Mouse (Mus musculus): ENCODE results near the gene Dtnbp1. TPM values are rescaled to one million over a fixed set of nuclear protein-coding genes. Genes with fewer than 3 reads are reported as not detected.

Gene Dtnbp1
- polyA plus RNA-seq, 1 experiment from 2014 or later, result 129 TPM

DNA sequence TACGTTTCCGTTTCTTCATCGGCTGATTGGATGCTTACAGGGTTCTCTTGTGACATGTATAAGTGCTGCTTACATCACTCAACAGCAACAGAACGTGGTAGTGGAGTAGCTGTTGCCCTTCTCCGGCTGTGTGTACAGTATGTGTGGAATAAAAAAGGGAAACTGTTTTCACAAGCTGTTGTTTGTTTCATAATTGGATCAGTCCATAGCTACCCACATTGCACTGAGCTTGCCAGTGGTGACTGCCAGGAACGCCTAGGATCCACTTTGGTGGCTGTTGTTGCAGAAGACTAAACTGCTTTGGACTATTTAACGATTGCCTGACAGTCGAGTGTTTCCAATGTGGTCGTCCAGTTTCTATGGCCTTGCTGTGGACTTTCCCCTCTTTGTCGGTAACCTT is 80.9 kb downstream of the Dtnbp1 start:
- H3K4me2 ChIP-seq (replicated peaks), result no peak overlapping the region
- DNase-seq (ENCODE audit: low spot score) (no peak), ATAC-seq (ENCODE audit: low FRiP score) (no peak)
- H3K4me3 ChIP-seq (replicated peaks; ENCODE audit: low read length), result no peak overlapping the region
- peaks cover 98% of the 10 kb centered on the region for H3K36me3 ChIP-seq (replicated peaks; ENCODE audit: control insufficient read depth, insufficient read depth)
- H3K27ac ChIP-seq, result no peak overlapping the region
- H3K27me3 ChIP-seq (ENCODE audit: control insufficient read depth, insufficient read depth, low read length), result no peaks in the 10 kb centered on the region
- no peaks in the 10 kb centered on the region for H3K4me1 ChIP-seq (replicated peaks; ENCODE audit: control insufficient read depth, insufficient read depth, low read length)
- no peaks in the 10 kb centered on the region for H3K9me3 ChIP-seq (ENCODE audit: control insufficient read depth, low read length)
- no peak overlapping the region for H3K9ac ChIP-seq
- 79% methylated on average over 10 of the region's 10 CpGs for WGBS

- Histone ChIP-seq H3K9me3 (ENCODE audit: control insufficient read depth, low read length) (no peaks in the 10 kb centered on the region), H3K27me3 (ENCODE audit: control insufficient read depth, insufficient read depth, low read length) (no peaks in the 10 kb centered on the region), H3K4me2 (replicated peaks) (no peak overlapping the region), H3K36me3 (replicated peaks; ENCODE audit: control insufficient read depth, insufficient read depth) (peaks cover 99% of the 10 kb centered on the region), H3K27ac (no peak overlapping the region), H3K4me1 (replicated peaks; ENCODE audit: control insufficient read depth, insufficient read depth, low read length) (no peaks in the 10 kb centered on the region), H3K9ac (no peak overlapping the region), H3K4me3 (replicated peaks; ENCODE audit: low read length) (no peak overlapping the region)
- WGBS, result 88% methylated on average over 2 of the region's 2 CpGs
- ATAC-seq (ENCODE audit: low FRiP score) (no peak), DNase-seq (ENCODE audit: low spot score) (no peak)
Measured at GRCm38 (mm10) chr13:44918269-44918668, 83.7 kb downstream of the Dtnbp1 start.

DNA sequence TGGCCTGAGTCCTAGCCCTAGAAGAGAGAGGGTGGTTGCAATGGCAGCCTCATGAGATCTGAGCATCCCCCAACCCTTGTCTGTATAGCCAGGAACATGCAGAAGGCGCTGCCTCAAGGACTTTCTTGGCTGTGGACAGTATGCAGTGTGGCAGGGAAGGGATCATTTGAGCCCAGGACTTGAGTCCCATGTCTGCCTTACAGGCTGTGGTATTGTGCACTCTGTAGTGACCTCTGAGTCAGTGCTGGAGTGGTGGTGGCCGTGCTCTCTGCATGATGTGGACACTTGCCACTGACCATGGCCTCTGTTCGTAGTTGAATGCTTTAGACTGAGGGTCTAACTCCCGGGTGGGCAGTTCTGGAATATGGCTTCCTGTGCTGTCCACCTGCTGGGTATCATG is 84.7 kb downstream of the Dtnbp1 start:
- ATAC-seq (ENCODE audit: low FRiP score) (no peak), DNase-seq (ENCODE audit: low spot score) (no peak)
- H3K4me1 ChIP-seq (replicated peaks; ENCODE audit: control insufficient read depth, insufficient read depth, low read length), result 0 out of 2 replicates have a peak, but pooled peaks cover 2% of the 10 kb centered on the region
- over 99% methylated on average over 4 of the region's 4 CpGs for WGBS
- H3K4me3 ChIP-seq (replicated peaks; ENCODE audit: low read length), result no peak overlapping the region
- H3K36me3 ChIP-seq (replicated peaks; ENCODE audit: control insufficient read depth, insufficient read depth), result peaks cover 99% of the 10 kb centered on the region
- H3K9me3 ChIP-seq (ENCODE audit: control insufficient read depth, low read length), result no peaks in the 10 kb centered on the region
- no peak overlapping the region for H3K27ac ChIP-seq
- no peaks in the 10 kb centered on the region for H3K27me3 ChIP-seq (ENCODE audit: control insufficient read depth, insufficient read depth, low read length)
- H3K9ac ChIP-seq, result no peak overlapping the region
- H3K4me2 ChIP-seq (replicated peaks), result no peak overlapping the region

DNA sequence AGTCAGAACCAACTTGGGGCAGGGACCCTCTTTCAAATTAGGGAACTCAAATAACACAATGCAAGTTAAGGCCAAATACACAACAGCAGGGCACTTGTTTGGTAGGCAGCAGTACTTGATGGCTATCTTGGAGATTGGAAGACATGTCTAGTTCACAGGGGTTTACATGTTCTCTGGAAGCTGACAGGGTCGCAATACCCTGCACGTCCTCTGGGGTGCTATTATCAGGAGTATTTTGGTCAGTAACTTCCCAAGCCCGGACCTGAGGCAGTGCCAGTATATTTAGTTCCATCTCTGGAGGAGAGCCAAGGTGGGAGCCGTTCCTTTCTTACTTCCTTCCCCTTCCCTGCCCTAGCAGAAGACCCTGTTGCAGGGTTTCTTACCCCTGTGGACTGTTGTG is 86.0 kb downstream of the Dtnbp1 start:
- H3K27me3 ChIP-seq (ENCODE audit: control insufficient read depth, insufficient read depth, low read length), result no peaks in the 10 kb centered on the region
- no peak for ATAC-seq (ENCODE audit: low FRiP score)
- no peak overlapping the region for H3K9ac ChIP-seq
- H3K36me3 ChIP-seq (replicated peaks; ENCODE audit: control insufficient read depth, insufficient read depth), result peaks cover 97% of the 10 kb centered on the region
- H3K4me2 ChIP-seq (replicated peaks), result no peak overlapping the region
- H3K27ac ChIP-seq, result no peak overlapping the region
- no peak overlapping the region for H3K4me3 ChIP-seq (replicated peaks; ENCODE audit: low read length)
- no peaks in the 10 kb centered on the region for H3K9me3 ChIP-seq (ENCODE audit: control insufficient read depth, low read length)
- 0 out of 2 replicates have a peak, but pooled peaks cover 3% of the 10 kb centered on the region for H3K4me1 ChIP-seq (replicated peaks; ENCODE audit: control insufficient read depth, insufficient read depth, low read length)
- 72% methylated on average over 4 of the region's 4 CpGs for WGBS
- DNase-seq (ENCODE audit: low spot score), result no peak

GRCm38 (mm10) chr13:44915382-44915781 is 86.6 kb downstream of the Dtnbp1 start:
- no peak for DNase-seq (ENCODE audit: low spot score)
- no peak overlapping the region for H3K4me2 ChIP-seq (replicated peaks)
- H3K36me3 ChIP-seq (replicated peaks; ENCODE audit: control insufficient read depth, insufficient read depth), result peaks cover 97% of the 10 kb centered on the region
- WGBS, result 92% methylated on average over 5 of the region's 5 CpGs
- ATAC-seq (ENCODE audit: low FRiP score), result no peak
- H3K9me3 ChIP-seq (ENCODE audit: control insufficient read depth, low read length), result no peaks in the 10 kb centered on the region
- no peak overlapping the region for H3K9ac ChIP-seq
- H3K4me3 ChIP-seq (replicated peaks; ENCODE audit: low read length), result no peak overlapping the region
- no peaks in the 10 kb centered on the region for H3K27me3 ChIP-seq (ENCODE audit: control insufficient read depth, insufficient read depth, low read length)
- H3K4me1 ChIP-seq (replicated peaks; ENCODE audit: control insufficient read depth, insufficient read depth, low read length), result 0 out of 2 replicates have a peak, but pooled peaks cover 3% of the 10 kb centered on the region
- H3K27ac ChIP-seq, result no peak overlapping the region

GRCm38 (mm10) chr13:44913560-44913959 is 88.4 kb downstream of the Dtnbp1 start:
- peaks cover 96% of the 10 kb centered on the region for H3K36me3 ChIP-seq (replicated peaks; ENCODE audit: control insufficient read depth, insufficient read depth)
- no peak for ATAC-seq (ENCODE audit: low FRiP score)
- DNase-seq (ENCODE audit: low spot score), result peak; percentile 49
- no peak overlapping the region for H3K4me2 ChIP-seq (replicated peaks)
- no peaks in the 10 kb centered on the region for H3K9me3 ChIP-seq (ENCODE audit: control insufficient read depth, low read length)
- H3K4me1 ChIP-seq (replicated peaks; ENCODE audit: control insufficient read depth, insufficient read depth, low read length), result peaks cover 3% of the 10 kb centered on the region; the same call in 1 of the 2 replicates
- H3K9ac ChIP-seq, result no peak overlapping the region
- H3K4me3 ChIP-seq (replicated peaks; ENCODE audit: low read length), result no peak overlapping the region
- H3K27me3 ChIP-seq (ENCODE audit: control insufficient read depth, insufficient read depth, low read length), result no peaks in the 10 kb centered on the region
- H3K27ac ChIP-seq, result no peak overlapping the region
- 57% methylated on average over 7 of the region's 7 CpGs for WGBS

DNA sequence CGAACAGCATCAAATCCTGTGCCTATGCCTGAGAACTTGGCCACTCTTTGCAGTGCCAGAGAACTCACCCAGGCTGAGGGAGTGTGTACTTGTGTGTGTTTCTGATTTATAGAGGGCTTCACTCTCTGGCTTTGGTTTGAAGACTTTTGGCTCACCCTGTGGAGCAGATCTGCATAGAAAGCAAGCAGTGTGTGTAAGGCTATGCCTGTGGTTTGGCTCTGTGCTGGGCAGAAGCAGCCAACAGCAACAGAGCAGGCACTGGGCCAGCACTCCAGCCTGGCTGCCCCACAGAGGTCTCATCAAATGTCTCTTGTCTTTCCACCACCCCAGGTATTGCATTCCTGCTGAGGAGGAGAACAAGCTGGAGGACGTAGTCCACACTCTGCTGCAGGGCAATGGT is 89.1 kb downstream of the Dtnbp1 start:
- Histone ChIP-seq H3K4me1 (replicated peaks; ENCODE audit: control insufficient read depth, insufficient read depth, low read length) (peaks cover 3% of the 10 kb centered on the region; the same call in 1 of the 2 replicates), H3K4me3 (replicated peaks; ENCODE audit: low read length) (no peak overlapping the region), H3K4me2 (replicated peaks) (no peak overlapping the region), H3K27me3 (ENCODE audit: control insufficient read depth, insufficient read depth, low read length) (no peaks in the 10 kb centered on the region), H3K36me3 (replicated peaks; ENCODE audit: control insufficient read depth, insufficient read depth) (peaks cover 96% of the 10 kb centered on the region), H3K27ac (peak overlapping the region; percentile 11; the same call in 1 of the 2 replicates), H3K9ac (no peak overlapping the region), H3K9me3 (ENCODE audit: control insufficient read depth, low read length) (no peaks in the 10 kb centered on the region)
- DNase-seq (ENCODE audit: low spot score) (peak; percentile 41), ATAC-seq (ENCODE audit: low FRiP score) (peak; percentile 74)
- WGBS, result 74% methylated on average over 2 of the region's 2 CpGs

DNA sequence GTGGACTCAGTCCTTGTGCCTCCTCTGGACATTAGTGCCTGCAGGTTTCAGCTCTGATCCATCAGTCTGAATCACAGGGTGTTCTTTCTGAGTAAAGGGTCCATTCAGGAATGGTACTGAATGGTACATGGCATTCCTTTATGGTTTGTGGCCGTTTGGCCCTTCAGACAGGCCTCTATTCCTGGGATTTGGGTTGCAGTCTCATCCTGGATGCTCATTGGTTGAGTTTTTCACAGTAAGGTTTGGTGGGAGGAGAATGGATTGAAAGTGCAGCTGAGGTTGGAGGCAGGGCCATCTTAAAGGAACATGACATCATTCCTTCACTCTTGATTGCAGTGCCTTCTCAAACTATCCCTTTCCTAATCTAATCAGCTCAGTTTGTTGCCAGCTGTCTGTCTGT is 93.2 kb downstream of the Dtnbp1 start:
- Histone ChIP-seq H3K9ac (no peak overlapping the region), H3K36me3 (replicated peaks; ENCODE audit: control insufficient read depth, insufficient read depth) (peaks cover 93% of the 10 kb centered on the region), H3K9me3 (ENCODE audit: control insufficient read depth, low read length) (no peaks in the 10 kb centered on the region), H3K4me2 (replicated peaks) (no peak overlapping the region), H3K27me3 (ENCODE audit: control insufficient read depth, insufficient read depth, low read length) (no peaks in the 10 kb centered on the region), H3K27ac (no peak overlapping the region), H3K4me1 (replicated peaks; ENCODE audit: control insufficient read depth, insufficient read depth, low read length) (peaks cover 9% of the 10 kb centered on the region; the same call in 1 of the 2 replicates), H3K4me3 (replicated peaks; ENCODE audit: low read length) (no peak overlapping the region)
- WGBS, result 17% methylated on average over 1 of the region's 1 CpGs
- DNase-seq (ENCODE audit: low spot score), result no peak
- ATAC-seq (ENCODE audit: low FRiP score), result no peak

GRCm38 (mm10) chr13:44907702-44908101 is 94.2 kb downstream of the Dtnbp1 start:
- Histone ChIP-seq H3K9ac (no peak overlapping the region), H3K27me3 (ENCODE audit: control insufficient read depth, insufficient read depth, low read length) (no peaks in the 10 kb centered on the region), H3K4me2 (replicated peaks) (no peak overlapping the region), H3K4me1 (replicated peaks; ENCODE audit: control insufficient read depth, insufficient read depth, low read length) (peaks cover 9% of the 10 kb centered on the region; the same call in 1 of the 2 replicates), H3K4me3 (replicated peaks; ENCODE audit: low read length) (no peak overlapping the region), H3K27ac (peak overlapping the region; percentile 57; the same call in 1 of the 2 replicates), H3K9me3 (ENCODE audit: control insufficient read depth, low read length) (no peaks in the 10 kb centered on the region), H3K36me3 (replicated peaks; ENCODE audit: control insufficient read depth, insufficient read depth) (peaks cover 92% of the 10 kb centered on the region)
- peak; percentile 84 for DNase-seq (ENCODE audit: low spot score)
- WGBS, result 35% methylated on average over 6 of the region's 6 CpGs
- peak; percentile 93 for ATAC-seq (ENCODE audit: low FRiP score)

DNA sequence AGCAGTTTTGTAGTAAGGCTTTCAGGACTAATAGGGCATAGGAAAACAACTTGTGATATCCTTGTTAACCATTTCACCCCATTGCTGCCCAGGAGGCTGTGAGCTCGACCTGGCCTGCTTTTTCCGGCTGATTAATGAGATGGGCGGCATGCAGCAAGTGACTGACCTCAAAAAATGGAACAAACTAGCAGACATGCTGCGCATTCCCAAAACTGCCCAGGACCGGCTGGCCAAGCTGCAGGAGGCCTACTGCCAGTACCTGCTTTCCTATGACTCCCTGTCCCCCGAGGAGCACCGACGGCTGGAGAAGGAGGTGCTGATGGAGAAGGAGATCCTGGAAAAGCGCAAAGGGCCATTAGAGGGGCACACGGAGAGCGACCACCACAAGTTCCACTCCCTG is 95.8 kb downstream of the Dtnbp1 start:
- Histone ChIP-seq H3K27ac (no peak overlapping the region), H3K27me3 (ENCODE audit: control insufficient read depth, insufficient read depth, low read length) (no peaks in the 10 kb centered on the region), H3K36me3 (replicated peaks; ENCODE audit: control insufficient read depth, insufficient read depth) (peaks cover 87% of the 10 kb centered on the region), H3K4me3 (replicated peaks; ENCODE audit: low read length) (no peak overlapping the region), H3K4me2 (replicated peaks) (no peak overlapping the region), H3K9ac (no peak overlapping the region), H3K4me1 (replicated peaks; ENCODE audit: control insufficient read depth, insufficient read depth, low read length) (peaks cover 6% of the 10 kb centered on the region; the same call in 1 of the 2 replicates), H3K9me3 (ENCODE audit: control insufficient read depth, low read length) (no peaks in the 10 kb centered on the region)
- 88% methylated on average over 11 of the region's 11 CpGs for WGBS
- ATAC-seq (ENCODE audit: low FRiP score) (no peak), DNase-seq (ENCODE audit: low spot score) (no peak)
